Mouse (Mus musculus): Measurements from ENCODE around the gene Itgb1. TPM values are rescaled to one million over a fixed set of nuclear protein-coding genes. Genes with fewer than 3 reads are reported as not detected.

Gene Itgb1
- polyA plus RNA-seq, 1 experiment from 2014 or later, result 245 TPM

- Histone ChIP-seq H3K4me1 (no peaks in the 10 kb centered on the region), H3K4me2 (replicated peaks) (no peak overlapping the region), H3K9me3 (no peaks in the 10 kb centered on the region), H3K36me3 (no peaks in the 10 kb centered on the region), H3K27me3 (no peaks in the 10 kb centered on the region), H3K9ac (no peak overlapping the region), H3K27ac (no peak overlapping the region), H3K4me3 (no peak overlapping the region)
- 62% methylated on average over 2 of the region's 2 CpGs for WGBS
- no peak for ATAC-seq (ENCODE audit: insufficient number of reproducible peaks, insufficient read depth, low FRiP score, low TSS enrichment)
Observed at GRCm38 (mm10) chr8:128663106-128663505, 22.3 kb upstream of the Itgb1 start.

GRCm38 (mm10) chr8:128666576-128667263 is 18.7 kb upstream of the Itgb1 start:
- Histone ChIP-seq H3K36me3 (no peaks in the 10 kb centered on the region), H3K27ac (no peak overlapping the region), H3K9me3 (no peaks in the 10 kb centered on the region), H3K4me1 (no peaks in the 10 kb centered on the region), H3K4me2 (replicated peaks) (no peak overlapping the region), H3K4me3 (no peak overlapping the region), H3K27me3 (no peaks in the 10 kb centered on the region), H3K9ac (no peak overlapping the region)
- ATAC-seq (ENCODE audit: insufficient number of reproducible peaks, insufficient read depth, low FRiP score, low TSS enrichment), result no peak
- 78% methylated on average over 4 of the region's 4 CpGs for WGBS

GRCm38 (mm10) chr8:128671813-128672212 is 13.6 kb upstream of the Itgb1 start:
- Histone ChIP-seq H3K27ac (no peak overlapping the region), H3K27me3 (no peaks in the 10 kb centered on the region), H3K4me1 (no peaks in the 10 kb centered on the region), H3K9me3 (no peaks in the 10 kb centered on the region), H3K36me3 (no peaks in the 10 kb centered on the region), H3K4me3 (no peak overlapping the region), H3K4me2 (replicated peaks) (no peak overlapping the region), H3K9ac (no peak overlapping the region)
- 98% methylated on average over 1 of the region's 1 CpGs for WGBS
- no peak for ATAC-seq (ENCODE audit: insufficient number of reproducible peaks, insufficient read depth, low FRiP score, low TSS enrichment)

- Histone ChIP-seq H3K4me3 (no peak overlapping the region), H3K36me3 (no peaks in the 10 kb centered on the region), H3K27me3 (no peaks in the 10 kb centered on the region), H3K4me2 (replicated peaks) (no peak overlapping the region), H3K27ac (no peak overlapping the region), H3K4me1 (no peaks in the 10 kb centered on the region), H3K9me3 (no peaks in the 10 kb centered on the region), H3K9ac (no peak overlapping the region)
- WGBS, result 86% methylated on average over 2 of the region's 2 CpGs
- ATAC-seq (ENCODE audit: insufficient number of reproducible peaks, insufficient read depth, low FRiP score, low TSS enrichment), result no peak
Observed at GRCm38 (mm10) chr8:128672441-128672840, 13.0 kb upstream of the Itgb1 start.

GRCm38 (mm10) chr8:128672950-128673349 is 12.5 kb upstream of the Itgb1 start:
- WGBS, result 85% methylated on average over 1 of the region's 1 CpGs

GRCm38 (mm10) chr8:128675848-128676629 is 9.4 kb upstream of the Itgb1 start:
- WGBS, result 79% methylated on average over 3 of the region's 3 CpGs
- H3K27ac ChIP-seq, result no peak overlapping the region
- H3K9me3 ChIP-seq, result no peaks in the 10 kb centered on the region
- H3K4me2 ChIP-seq (replicated peaks), result no peak overlapping the region
- H3K9ac ChIP-seq, result no peak overlapping the region
- no peak overlapping the region for H3K4me3 ChIP-seq
- no peaks in the 10 kb centered on the region for H3K4me1 ChIP-seq
- H3K27me3 ChIP-seq, result no peaks in the 10 kb centered on the region
- H3K36me3 ChIP-seq, result no peaks in the 10 kb centered on the region
- no peak for ATAC-seq (ENCODE audit: insufficient number of reproducible peaks, insufficient read depth, low FRiP score, low TSS enrichment)

More at GRCm38 (mm10) chr8:128672950-128673349, 12.5 kb upstream of the Itgb1 start:
- Histone ChIP-seq H3K27me3 (no peaks in the 10 kb centered on the region), H3K27ac (no peak overlapping the region), H3K4me3 (no peak overlapping the region), H3K9me3 (no peaks in the 10 kb centered on the region), H3K4me2 (replicated peaks) (no peak overlapping the region), H3K9ac (no peak overlapping the region), H3K36me3 (no peaks in the 10 kb centered on the region), H3K4me1 (no peaks in the 10 kb centered on the region)
- no peak for ATAC-seq (ENCODE audit: insufficient number of reproducible peaks, insufficient read depth, low FRiP score, low TSS enrichment)

- H3K4me1 ChIP-seq, result no peaks in the 10 kb centered on the region
- H3K36me3 ChIP-seq, result no peaks in the 10 kb centered on the region
- no peak overlapping the region for H3K4me3 ChIP-seq
- 71% methylated on average over 2 of the region's 2 CpGs for WGBS
- no peak overlapping the region for H3K9ac ChIP-seq
- no peak for ATAC-seq (ENCODE audit: insufficient number of reproducible peaks, insufficient read depth, low FRiP score, low TSS enrichment)
- H3K4me2 ChIP-seq (replicated peaks), result no peak overlapping the region
- no peak overlapping the region for H3K27ac ChIP-seq
- no peaks in the 10 kb centered on the region for H3K27me3 ChIP-seq
- no peaks in the 10 kb centered on the region for H3K9me3 ChIP-seq
Observed at GRCm38 (mm10) chr8:128679909-128680308, 5.5 kb upstream of the Itgb1 start.

GRCm38 (mm10) chr8:128680548-128681325 is 4.7 kb upstream of the Itgb1 start:
- Histone ChIP-seq H3K9ac (no peak overlapping the region), H3K27me3 (no peaks in the 10 kb centered on the region), H3K27ac (no peak overlapping the region), H3K4me1 (no peaks in the 10 kb centered on the region), H3K9me3 (no peaks in the 10 kb centered on the region), H3K4me3 (no peak overlapping the region), H3K36me3 (no peaks in the 10 kb centered on the region), H3K4me2 (replicated peaks) (no peak overlapping the region)
- 89% methylated on average over 2 of the region's 2 CpGs for WGBS
- ATAC-seq (ENCODE audit: insufficient number of reproducible peaks, insufficient read depth, low FRiP score, low TSS enrichment), result no peak

GRCm38 (mm10) chr8:128681970-128682369 is 3.5 kb upstream of the Itgb1 start:
- WGBS, result 91% methylated on average over 3 of the region's 3 CpGs
- Histone ChIP-seq H3K9me3 (no peaks in the 10 kb centered on the region), H3K4me1 (peaks cover under 1% of the 10 kb centered on the region), H3K27ac (no peak overlapping the region), H3K36me3 (no peaks in the 10 kb centered on the region), H3K9ac (no peak overlapping the region), H3K4me3 (no peak overlapping the region), H3K4me2 (replicated peaks) (no peak overlapping the region), H3K27me3 (no peaks in the 10 kb centered on the region)
- ATAC-seq (ENCODE audit: insufficient number of reproducible peaks, insufficient read depth, low FRiP score, low TSS enrichment), result no peak

- Histone ChIP-seq H3K27me3 (no peaks in the 10 kb centered on the region), H3K4me3 (peak overlapping the region; percentile 72), H3K9me3 (no peaks in the 10 kb centered on the region), H3K36me3 (no peaks in the 10 kb centered on the region), H3K4me1 (peaks cover 15% of the 10 kb centered on the region), H3K27ac (peak overlapping the region; percentile 99), H3K9ac (peak overlapping the region; percentile 96), H3K4me2 (replicated peaks) (peak overlapping the region; percentile 65)
- peak; percentile 82; the same call in 1 of the 2 replicates for ATAC-seq (ENCODE audit: insufficient number of reproducible peaks, insufficient read depth, low FRiP score, low TSS enrichment)
- WGBS, result 12% methylated on average over 25 of the region's 25 CpGs
Observed at GRCm38 (mm10) chr8:128684609-128685506, 596 bp upstream of the Itgb1 start.

- peak overlapping the region; percentile 96 for H3K9ac ChIP-seq
- no peaks in the 10 kb centered on the region for H3K36me3 ChIP-seq
- H3K27me3 ChIP-seq, result no peaks in the 10 kb centered on the region
- peak overlapping the region; percentile 99 for H3K27ac ChIP-seq
- WGBS, result 0% methylated on average over 2 of the region's 2 CpGs
- ATAC-seq (ENCODE audit: insufficient number of reproducible peaks, insufficient read depth, low FRiP score, low TSS enrichment), result no peak
- peaks cover 19% of the 10 kb centered on the region for H3K4me1 ChIP-seq
- H3K4me2 ChIP-seq (replicated peaks), result peak overlapping the region; percentile 65
- no peaks in the 10 kb centered on the region for H3K9me3 ChIP-seq
- H3K4me3 ChIP-seq, result peak overlapping the region; percentile 72
Observed at GRCm38 (mm10) chr8:128686429-128686990, 1.1 kb downstream of the Itgb1 start.

Data from embryonic facial prominence, embryonic 12.5 days (tissue).